Mouse (Mus musculus): ENCODE data around the gene Dlg4. TPM values are rescaled to one million over a fixed set of nuclear protein-coding genes. Genes with fewer than 3 reads are reported as not detected.

The Dlg4 gene
- polyA plus RNA-seq, 1 experiment from 2014 or later = 15.0 TPM

DNA sequence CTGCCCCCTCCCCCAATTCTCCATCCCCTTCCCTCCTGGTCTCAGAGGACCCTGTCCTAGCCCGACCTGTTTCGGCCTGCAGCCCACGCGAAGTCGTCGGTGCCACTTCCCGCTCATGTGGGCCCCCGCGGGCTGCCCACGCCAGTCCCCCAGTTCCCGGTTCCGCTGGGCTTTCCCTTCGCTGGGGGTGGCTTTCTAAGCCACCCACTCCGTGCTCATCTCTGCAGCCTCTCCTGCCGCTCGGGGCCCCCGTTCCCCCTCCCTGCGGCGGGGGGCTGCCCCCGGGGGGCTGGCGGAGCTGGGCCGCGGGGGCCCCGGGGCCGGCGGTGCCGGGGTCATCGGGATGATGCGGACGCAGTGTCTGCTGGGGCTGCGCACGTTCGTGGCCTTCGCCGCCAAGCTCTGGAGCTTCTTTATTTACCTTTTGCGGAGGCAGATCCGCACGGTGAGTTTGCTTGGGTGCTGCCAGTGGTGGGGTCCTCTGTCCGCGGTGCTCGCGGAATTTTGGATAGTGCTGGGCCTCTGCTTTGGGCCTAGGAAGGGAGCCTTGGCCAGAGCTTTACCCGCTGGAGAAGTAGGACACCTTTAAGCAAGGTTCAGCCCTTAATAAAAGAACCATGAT, 35.5 kb upstream of the Dlg4 start, which contains the start of gene Ctdnep1:
Gene Ctdnep1, plus strand, starts transcription at position 16 of the 622 bp plus-strand sequence.
- Histone ChIP-seq H3K4me2 (ENCODE audit: low read depth) (peak within 1 kb of the TSS; percentile 84), H3K36me3 (ENCODE audit: control insufficient read depth, insufficient read depth, low read length) (peaks cover 12% of the 10 kb centered on the region), H3K4me1 (ENCODE audit: control insufficient read depth, insufficient read depth, low read length) (peaks cover 8% of the 10 kb centered on the region), H3K9me3 (ENCODE audit: control insufficient read depth, low read length) (no peaks in the 10 kb centered on the region), H3K9ac (ENCODE audit: low read length) (peak within 1 kb of the TSS; percentile 90), H3K4me3 (ENCODE audit: low read depth, low read length) (peak within 1 kb of the TSS; percentile 86), H3K27me3 (ENCODE audit: control insufficient read depth, insufficient read depth, low read length) (no peaks in the 10 kb centered on the region), H3K27ac (ENCODE audit: low read depth, low read length) (peak within 1 kb of the TSS; percentile 97)
- DNase-seq (ENCODE audit: low spot score) (no peak), ATAC-seq (ENCODE audit: insufficient read depth, low FRiP score, low TSS enrichment) (peak; percentile 65)
- under 1% methylated on average over 33 of the region's 43 CpGs for WGBS

DNA sequence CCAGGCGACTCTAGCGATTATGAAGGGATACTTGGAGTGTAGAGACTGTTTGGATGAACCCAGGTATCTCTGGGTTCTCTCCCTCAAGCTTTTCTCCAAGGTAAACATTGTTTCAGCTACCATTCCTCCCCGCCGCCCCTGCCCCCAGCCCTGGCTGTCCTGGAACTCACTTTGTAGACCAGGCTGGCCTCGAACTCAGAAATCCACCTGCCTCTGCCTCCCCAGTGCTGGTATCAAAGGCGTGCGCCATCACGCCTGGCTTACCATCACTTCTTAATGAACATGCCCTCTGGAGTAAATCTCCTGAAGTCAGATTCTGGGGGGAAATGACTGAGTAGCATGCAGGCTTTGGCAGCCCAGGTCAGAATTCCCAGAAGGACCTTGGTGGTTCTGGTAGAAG, 34.5 kb upstream of the Dlg4 start, which contains the start of gene Elp5:
Gene Elp5, minus strand, starts transcription at position 293 of the 400 bp plus-strand sequence.
- no peak for ATAC-seq (ENCODE audit: insufficient read depth, low FRiP score, low TSS enrichment)
- H3K27ac ChIP-seq (ENCODE audit: low read depth, low read length) = peak within 1 kb of the TSS; percentile 97
- peak within 1 kb of the TSS; percentile 90 for H3K9ac ChIP-seq (ENCODE audit: low read length)
- H3K36me3 ChIP-seq (ENCODE audit: control insufficient read depth, insufficient read depth, low read length) = peaks cover 12% of the 10 kb centered on the region
- no peaks in the 10 kb centered on the region for H3K9me3 ChIP-seq (ENCODE audit: control insufficient read depth, low read length)
- H3K27me3 ChIP-seq (ENCODE audit: control insufficient read depth, insufficient read depth, low read length) = no peaks in the 10 kb centered on the region
- no peak for DNase-seq (ENCODE audit: low spot score)
- peak within 1 kb of the TSS; percentile 86 for H3K4me3 ChIP-seq (ENCODE audit: low read depth, low read length)
- WGBS = 62% methylated on average over 8 of the region's 8 CpGs
- H3K4me1 ChIP-seq (ENCODE audit: control insufficient read depth, insufficient read depth, low read length) = peaks cover 8% of the 10 kb centered on the region
- peak within 1 kb of the TSS; percentile 84 for H3K4me2 ChIP-seq (ENCODE audit: low read depth)

DNA sequence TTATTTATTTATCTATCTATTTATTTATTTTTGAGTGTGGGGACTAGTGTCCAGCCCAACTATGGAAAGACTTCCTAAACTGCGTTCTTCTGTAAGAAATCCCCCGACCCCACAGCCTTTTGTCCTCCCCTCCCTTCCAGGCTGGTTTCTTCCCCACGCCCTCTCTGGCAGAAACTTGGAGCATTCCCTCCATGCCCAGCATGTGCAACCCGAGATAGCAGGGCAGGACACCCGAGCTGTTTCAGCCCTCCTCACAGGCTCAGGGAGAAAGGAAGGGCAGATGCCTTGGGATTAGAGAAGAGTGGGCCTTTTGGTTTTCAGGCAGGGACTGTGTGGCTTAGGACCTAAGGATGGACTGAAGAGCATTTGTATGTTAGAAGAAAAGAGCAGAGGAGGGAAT, 33.9 kb upstream of the Dlg4 start:
- Histone ChIP-seq H3K4me1 (ENCODE audit: control insufficient read depth, insufficient read depth, low read length) (peaks cover 8% of the 10 kb centered on the region), H3K27ac (ENCODE audit: low read depth, low read length) (no peak overlapping the region), H3K9ac (ENCODE audit: low read length) (peak overlapping the region; percentile 45; the same call in 1 of the 2 replicates), H3K9me3 (ENCODE audit: control insufficient read depth, low read length) (no peaks in the 10 kb centered on the region), H3K36me3 (ENCODE audit: control insufficient read depth, insufficient read depth, low read length) (peaks cover 12% of the 10 kb centered on the region), H3K27me3 (ENCODE audit: control insufficient read depth, insufficient read depth, low read length) (no peaks in the 10 kb centered on the region), H3K4me2 (ENCODE audit: low read depth) (peak overlapping the region; percentile 84), H3K4me3 (ENCODE audit: low read depth, low read length) (peak overlapping the region; percentile 86; the same call in 1 of the 2 replicates)
- DNase-seq (ENCODE audit: low spot score) = no peak
- WGBS = 50% methylated on average over 5 of the region's 5 CpGs
- ATAC-seq (ENCODE audit: insufficient read depth, low FRiP score, low TSS enrichment) = no peak

DNA sequence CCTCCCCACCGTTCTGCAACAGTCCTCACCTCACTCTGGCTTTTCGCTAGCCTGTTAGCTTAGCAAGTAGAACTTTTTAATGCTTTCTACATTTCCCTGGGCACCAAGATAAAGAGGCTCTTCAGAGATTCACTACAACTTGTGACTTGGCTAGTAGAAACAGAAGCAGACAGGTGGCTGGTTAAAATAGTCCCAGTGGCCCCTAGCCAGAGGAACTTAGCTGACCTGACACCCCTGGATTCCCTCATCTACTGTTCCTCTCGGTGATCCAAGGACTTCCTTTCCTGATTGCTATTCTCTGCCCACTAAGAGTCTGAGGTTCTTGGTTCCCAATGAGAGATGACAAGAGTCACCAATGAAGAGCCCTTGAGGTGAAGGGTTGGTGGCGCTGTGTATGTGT, 33.4 kb upstream of the Dlg4 start:
- H3K4me3 ChIP-seq (ENCODE audit: low read depth, low read length) = no peak overlapping the region
- DNase-seq (ENCODE audit: low spot score) (no peak), ATAC-seq (ENCODE audit: insufficient read depth, low FRiP score, low TSS enrichment) (no peak)
- no peaks in the 10 kb centered on the region for H3K27me3 ChIP-seq (ENCODE audit: control insufficient read depth, insufficient read depth, low read length)
- H3K4me1 ChIP-seq (ENCODE audit: control insufficient read depth, insufficient read depth, low read length) = peaks cover 8% of the 10 kb centered on the region
- H3K9ac ChIP-seq (ENCODE audit: low read length) = no peak overlapping the region
- WGBS = 91% methylated on average over 4 of the region's 4 CpGs
- peaks cover 12% of the 10 kb centered on the region for H3K36me3 ChIP-seq (ENCODE audit: control insufficient read depth, insufficient read depth, low read length)
- H3K9me3 ChIP-seq (ENCODE audit: control insufficient read depth, low read length) = no peaks in the 10 kb centered on the region
- H3K4me2 ChIP-seq (ENCODE audit: low read depth) = no peak overlapping the region
- H3K27ac ChIP-seq (ENCODE audit: low read depth, low read length) = no peak overlapping the region

DNA sequence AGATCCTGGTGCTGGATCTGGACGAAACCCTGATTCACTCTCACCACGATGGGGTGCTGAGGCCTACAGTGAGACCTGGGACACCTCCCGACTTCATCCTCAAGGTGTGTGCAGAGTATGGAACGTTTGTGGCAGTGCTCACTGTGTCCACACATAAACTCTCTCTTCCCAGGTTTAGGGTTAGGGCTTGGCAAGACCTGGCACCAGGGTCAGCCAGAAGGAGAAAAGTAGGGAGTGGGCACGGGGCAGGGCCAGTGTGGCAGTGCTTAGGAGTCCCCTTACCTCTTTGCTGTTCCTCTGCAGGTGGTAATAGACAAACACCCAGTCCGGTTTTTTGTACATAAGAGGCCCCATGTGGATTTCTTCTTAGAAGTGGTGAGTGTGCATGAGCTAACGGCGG, 32.3 kb upstream of the Dlg4 start:
- ATAC-seq (ENCODE audit: insufficient read depth, low FRiP score, low TSS enrichment) (no peak), DNase-seq (ENCODE audit: low spot score) (no peak)
- Histone ChIP-seq H3K27ac (ENCODE audit: low read depth, low read length) (no peak overlapping the region), H3K9ac (ENCODE audit: low read length) (no peak overlapping the region), H3K4me1 (ENCODE audit: control insufficient read depth, insufficient read depth, low read length) (peaks cover 8% of the 10 kb centered on the region), H3K4me2 (ENCODE audit: low read depth) (no peak overlapping the region), H3K36me3 (ENCODE audit: control insufficient read depth, insufficient read depth, low read length) (peaks cover 17% of the 10 kb centered on the region), H3K27me3 (ENCODE audit: control insufficient read depth, insufficient read depth, low read length) (no peaks in the 10 kb centered on the region), H3K4me3 (ENCODE audit: low read depth, low read length) (no peak overlapping the region), H3K9me3 (ENCODE audit: control insufficient read depth, low read length) (no peaks in the 10 kb centered on the region)
- WGBS = 91% methylated on average over 8 of the region's 8 CpGs

DNA sequence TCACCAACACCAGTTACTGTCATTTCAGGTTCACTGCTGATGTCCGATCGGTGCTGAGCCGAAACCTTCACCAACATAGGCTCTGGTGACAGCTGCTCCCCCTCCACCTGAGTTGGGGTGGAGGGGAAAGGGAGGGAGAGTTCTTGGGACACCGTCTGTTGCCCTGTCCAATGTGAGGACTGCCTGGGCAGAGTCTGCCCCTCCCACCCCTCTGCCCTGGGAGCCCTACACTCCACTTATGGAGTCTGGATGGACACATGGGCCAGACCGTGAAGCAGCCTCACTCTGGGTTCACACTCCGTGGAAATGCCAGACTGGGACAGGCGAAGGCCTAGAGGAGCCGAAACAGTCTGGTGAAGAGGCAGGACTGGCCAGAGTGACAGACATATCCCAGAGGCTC, 26.8 kb upstream of the Dlg4 start:
- no peak overlapping the region for H3K4me2 ChIP-seq (ENCODE audit: low read depth)
- ATAC-seq (ENCODE audit: insufficient read depth, low FRiP score, low TSS enrichment) (no peak; the same call in 1 of the 2 replicates), DNase-seq (ENCODE audit: low spot score) (no peak)
- H3K27me3 ChIP-seq (ENCODE audit: control insufficient read depth, insufficient read depth, low read length) = no peaks in the 10 kb centered on the region
- no peak overlapping the region for H3K27ac ChIP-seq (ENCODE audit: low read depth, low read length)
- H3K9me3 ChIP-seq (ENCODE audit: control insufficient read depth, low read length) = no peaks in the 10 kb centered on the region
- H3K9ac ChIP-seq (ENCODE audit: low read length) = no peak overlapping the region
- peaks cover 7% of the 10 kb centered on the region for H3K4me1 ChIP-seq (ENCODE audit: control insufficient read depth, insufficient read depth, low read length)
- WGBS = 93% methylated on average over 8 of the region's 8 CpGs
- peaks cover 14% of the 10 kb centered on the region for H3K36me3 ChIP-seq (ENCODE audit: control insufficient read depth, insufficient read depth, low read length)
- H3K4me3 ChIP-seq (ENCODE audit: low read depth, low read length) = no peak overlapping the region

DNA sequence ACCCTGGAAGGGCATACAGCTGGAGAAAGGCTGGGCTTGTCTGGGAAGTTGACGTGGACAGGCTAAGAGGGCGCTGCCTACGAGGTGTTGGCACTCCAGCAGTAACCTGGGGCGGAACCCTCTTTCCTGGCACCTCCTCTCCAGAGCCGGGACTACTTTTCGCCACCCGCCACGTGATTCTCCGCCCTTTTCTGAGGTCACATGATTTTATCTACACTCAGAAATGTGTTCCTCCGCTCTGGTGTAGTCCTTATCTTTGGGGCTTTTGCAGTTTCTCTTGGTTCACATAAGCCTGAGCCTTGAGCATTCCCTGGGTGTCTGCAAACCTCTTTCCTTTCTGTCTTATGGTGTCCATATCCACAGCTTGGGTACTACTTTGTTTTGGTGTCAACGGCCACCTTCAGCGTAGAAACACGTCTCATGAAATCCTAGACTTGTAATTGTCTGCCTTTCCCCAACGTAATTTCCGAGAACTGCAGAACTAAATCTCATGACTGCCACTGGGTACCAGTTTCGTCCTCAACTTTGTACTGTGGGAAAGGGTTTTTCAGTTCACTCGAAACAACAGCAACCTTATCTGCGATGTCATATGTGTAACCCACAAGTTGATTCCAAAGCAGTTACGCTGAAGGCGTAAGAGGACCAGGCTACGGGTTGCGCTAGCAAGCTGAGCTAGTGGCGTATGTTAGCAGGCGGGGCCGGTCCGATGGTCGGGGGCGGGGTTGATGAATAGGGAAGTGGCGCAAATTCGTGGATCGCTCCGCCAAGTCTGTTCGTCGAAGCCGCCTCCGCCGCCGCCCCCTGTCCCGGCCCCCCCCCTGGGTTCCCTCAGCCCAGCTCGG, 25.7 kb upstream of the Dlg4 start, which contains the start of gene Gabarap:
Gene Gabarap, plus strand, starts transcription at position 294 of the 842 bp plus-strand sequence.
- Histone ChIP-seq H3K4me2 (ENCODE audit: low read depth) (peak within 1 kb of the TSS; percentile 59), H3K36me3 (ENCODE audit: control insufficient read depth, insufficient read depth, low read length) (peaks cover 10% of the 10 kb centered on the region), H3K9ac (ENCODE audit: low read length) (peak within 1 kb of the TSS; percentile 75), H3K9me3 (ENCODE audit: control insufficient read depth, low read length) (no peaks in the 10 kb centered on the region), H3K4me3 (ENCODE audit: low read depth, low read length) (peak within 1 kb of the TSS; percentile 61), H3K4me1 (ENCODE audit: control insufficient read depth, insufficient read depth, low read length) (peaks cover 7% of the 10 kb centered on the region), H3K27me3 (ENCODE audit: control insufficient read depth, insufficient read depth, low read length) (no peaks in the 10 kb centered on the region), H3K27ac (ENCODE audit: low read depth, low read length) (peak within 1 kb of the TSS; percentile 66)
- DNase-seq (ENCODE audit: low spot score) = peak; percentile 94
- under 1% methylated on average over 40 of the region's 40 CpGs for WGBS
- ATAC-seq (ENCODE audit: insufficient read depth, low FRiP score, low TSS enrichment) = peak; percentile 55; the same call in 1 of the 2 replicates

DNA sequence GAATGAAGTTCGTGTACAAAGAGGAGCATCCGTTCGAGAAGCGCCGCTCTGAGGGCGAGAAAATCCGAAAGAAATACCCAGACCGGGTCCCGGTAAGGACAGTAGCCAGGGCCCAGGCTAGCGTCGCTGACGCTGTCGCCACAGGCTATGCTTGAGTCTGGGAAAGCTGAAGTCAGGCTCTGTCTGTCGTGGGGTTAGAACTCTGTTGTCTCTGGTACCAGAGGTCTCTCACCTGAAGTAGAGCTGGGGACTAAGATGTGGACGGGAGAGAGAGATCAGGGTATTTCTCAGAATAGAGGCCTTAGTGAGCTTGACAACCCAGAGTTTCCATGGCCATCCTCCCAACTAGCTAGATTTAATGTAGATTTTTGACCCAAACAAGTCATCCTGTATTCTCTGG, 25.0 kb upstream of the Dlg4 start:
- Histone ChIP-seq H3K4me3 (ENCODE audit: low read depth, low read length) (peak overlapping the region; percentile 61), H3K9ac (ENCODE audit: low read length) (peak overlapping the region; percentile 75), H3K4me2 (ENCODE audit: low read depth) (peak overlapping the region; percentile 59), H3K9me3 (ENCODE audit: control insufficient read depth, low read length) (no peaks in the 10 kb centered on the region), H3K27ac (ENCODE audit: low read depth, low read length) (peak overlapping the region; percentile 66; the same call in 1 of the 2 replicates), H3K27me3 (ENCODE audit: control insufficient read depth, insufficient read depth, low read length) (no peaks in the 10 kb centered on the region), H3K4me1 (ENCODE audit: control insufficient read depth, insufficient read depth, low read length) (peaks cover 7% of the 10 kb centered on the region), H3K36me3 (ENCODE audit: control insufficient read depth, insufficient read depth, low read length) (peaks cover 10% of the 10 kb centered on the region)
- ATAC-seq (ENCODE audit: insufficient read depth, low FRiP score, low TSS enrichment) (no peak), DNase-seq (ENCODE audit: low spot score) (no peak)
- 0% methylated on average over 15 of the region's 15 CpGs for WGBS

Measured in neural tube, embryonic 11.5 days (tissue).